19 mouse cellular contexts compared by ENCODE assay signal in genomic region chr14:117426116-117426515, GRCm38 (mm10).
DNase-seq lines count a peak whose midpoint lies in the region; ATAC-seq lines count a peak whose summit lies in the region.
"Had no signal": no experiment of that assay in that cellular context is flagged by ENCODE, and none has a peak within 500 bp of the region (broad histone marks: within the 10 kb centered on the region; RNA-seq: fewer than 3 reads in every experiment).

No protein-coding gene starts in this region.

- H3K27me3 ChIP-seq in forebrain, embryonic 16.5 days (replicated peaks; ENCODE audit: control insufficient read depth, insufficient read depth, low read length), result no peaks in the 10 kb centered on the region
- no peaks in the 10 kb centered on the region for H3K27me3 ChIP-seq in forebrain, embryonic 10.5 days (ENCODE audit: poor library complexity, severe bottlenecking)
- H3K27me3 ChIP-seq in midbrain, embryonic 12.5 days, result no peaks in the 10 kb centered on the region
- H3K27me3 ChIP-seq in midbrain, embryonic 10.5 days (ENCODE audit: low read depth, poor library complexity, severe bottlenecking), result no peaks in the 10 kb centered on the region
- H3K27me3 ChIP-seq: limb, embryonic 12.5 days; liver, embryonic 12.5 days had no signal

- no peak overlapping the region for H3K4me3 ChIP-seq in forebrain, embryonic 16.5 days (replicated peaks; ENCODE audit: low read length)
- no peak overlapping the region for H3K4me3 ChIP-seq in forebrain, embryonic 10.5 days
- H3K4me3 ChIP-seq in midbrain, embryonic 12.5 days, result no peak overlapping the region
- no peak overlapping the region for H3K4me3 ChIP-seq in midbrain, embryonic 10.5 days
- H3K4me3 ChIP-seq: heart, adult 2 months; limb, embryonic 12.5 days; liver, embryonic 12.5 days had no signal

- H3K36me3 ChIP-seq in forebrain, embryonic 16.5 days (ENCODE audit: control insufficient read depth, insufficient read depth), result no peaks in the 10 kb centered on the region
- H3K36me3 ChIP-seq in forebrain, embryonic 10.5 days (replicated peaks), result no peaks in the 10 kb centered on the region
- H3K36me3 ChIP-seq in midbrain, embryonic 12.5 days, result no peaks in the 10 kb centered on the region
- no peaks in the 10 kb centered on the region for H3K36me3 ChIP-seq in midbrain, embryonic 10.5 days
- H3K36me3 ChIP-seq: limb, embryonic 12.5 days; liver, embryonic 12.5 days had no signal

- H3K4me2 ChIP-seq in forebrain, embryonic 16.5 days (ENCODE audit: low read length), result no peak overlapping the region
- H3K4me2 ChIP-seq in midbrain, embryonic 12.5 days (replicated peaks), result no peak overlapping the region
- H3K4me2 ChIP-seq: limb, embryonic 12.5 days; liver, embryonic 12.5 days; lung, embryonic 14.5 days had no signal

- ATAC-seq in forebrain, embryonic 16.5 days, result peak; percentile 59
- ATAC-seq in midbrain, embryonic 12.5 days (ENCODE audit: low FRiP score, low read depth), result peak; percentile 58; the same call in 1 of the 2 replicates
- ATAC-seq in megakaryocyte, adult 5-6 weeks (ENCODE audit: poor library complexity, severe bottlenecking), result no peak
- ATAC-seq: liver, embryonic 12.5 days had no signal

- no peak overlapping the region for H3K9ac ChIP-seq in forebrain, embryonic 16.5 days (replicated peaks; ENCODE audit: low read depth, low read length)
- no peak overlapping the region for H3K9ac ChIP-seq in midbrain, embryonic 12.5 days (replicated peaks)
- H3K9ac ChIP-seq: limb, embryonic 12.5 days; liver, embryonic 12.5 days; lung, embryonic 14.5 days had no signal

- H3K4me1 ChIP-seq in forebrain, embryonic 16.5 days (replicated peaks; ENCODE audit: control insufficient read depth, insufficient read depth, low read length), result no peaks in the 10 kb centered on the region
- H3K4me1 ChIP-seq in forebrain, embryonic 10.5 days, result peaks cover 22% of the 10 kb centered on the region
- H3K4me1 ChIP-seq in midbrain, embryonic 12.5 days, result peaks cover 3% of the 10 kb centered on the region; the same call in 1 of the 2 replicates
- H3K4me1 ChIP-seq in midbrain, embryonic 10.5 days, result peaks cover 14% of the 10 kb centered on the region
- H3K4me1 ChIP-seq: limb, embryonic 12.5 days; liver, embryonic 12.5 days had no signal

- no peak for DNase-seq in forebrain, embryonic 10.5 days (ENCODE audit: extremely low spot score, low spot score)
- no peak for DNase-seq in midbrain, embryonic 10.5 days (ENCODE audit: low spot score)
- peak; percentile 24 for DNase-seq in embryo, embryonic 11 days
- no peak for DNase-seq in lung, adult 18-20 months
- DNase-seq: adrenal gland, postnatal 36 days; B cell, adult 2 months; gastrocnemius, postnatal 14 days; heart, adult 2 months; heart, postnatal 36 days; kidney, adult 18-20 months; kidney, postnatal 10 days; lung, embryonic 14.5 days; lung, postnatal 36 days; thymus, postnatal 36 days had no signal

- 10% methylated on average over 7 of the region's 7 CpGs for WGBS in forebrain, embryonic 16.5 days
- 41% methylated on average over 7 of the region's 7 CpGs for WGBS in forebrain, embryonic 10.5 days
- WGBS in midbrain, embryonic 12.5 days, result 27% methylated on average over 7 of the region's 7 CpGs
- 51% methylated on average over 7 of the region's 7 CpGs for WGBS in midbrain, embryonic 10.5 days

- H3K9me3 ChIP-seq in forebrain, embryonic 16.5 days (ENCODE audit: control insufficient read depth, low read length), result no peaks in the 10 kb centered on the region
- no peaks in the 10 kb centered on the region for H3K9me3 ChIP-seq in forebrain, embryonic 10.5 days
- H3K9me3 ChIP-seq in midbrain, embryonic 12.5 days, result no peaks in the 10 kb centered on the region
- no peaks in the 10 kb centered on the region for H3K9me3 ChIP-seq in midbrain, embryonic 10.5 days (replicated peaks)
- H3K9me3 ChIP-seq: limb, embryonic 12.5 days; liver, embryonic 12.5 days had no signal

- H3K27ac ChIP-seq in forebrain, embryonic 16.5 days (ENCODE audit: low read length), result no peak overlapping the region
- H3K27ac ChIP-seq in forebrain, embryonic 10.5 days, result no peak overlapping the region
- H3K27ac ChIP-seq in midbrain, embryonic 12.5 days (replicated peaks), result no peak overlapping the region
- H3K27ac ChIP-seq in midbrain, embryonic 10.5 days (replicated peaks), result no peak overlapping the region
- H3K27ac ChIP-seq: heart, adult 2 months; limb, embryonic 12.5 days; liver, embryonic 12.5 days had no signal
